Mouse (Mus musculus) heart, embryonic 14.5 days (tissue): ENCODE data around the gene Usp6nl. TPM values are rescaled to one million over a fixed set of nuclear protein-coding genes. Genes with fewer than 3 reads are reported as not detected.

ENCODE experiments used
- ATAC-seq: fragments of 200-750 bp; cut with Nextera tagmentation; 2 replicates; pipeline ENCODE4 v1.8.0; 2017; ENCODE audit warnings: low read depth, moderate TSS enrichment; ENCODE audit not compliant: insufficient number of reproducible peaks, insufficient read depth, low FRiP score
- H3K27ac ChIP-seq, 2 experiments: fragments of 200-500 bp in 1 of 2; fragments of 300-500 bp in 1 of 2; sonication (generic) in 1 of 2; replicated peaks in 1 of 2; 2 replicates each; pipeline ENCODE4 v1.5.1; 2012 to 2014; ENCODE audit warnings: low read depth in 2 of 2, low read length in 2 of 2, control low read depth in 1 of 2, mild to moderate bottlenecking in 1 of 2, mixed read lengths in 1 of 2; ENCODE audit not compliant: control insufficient read depth in 1 of 2, insufficient read depth in 1 of 2
- H3K27me3 ChIP-seq: fragments of 300-500 bp; sonication (generic); 2 replicates; pipeline ENCODE4 v1.6.1; 2014; ENCODE audit warnings: mild to moderate bottlenecking, low read length, control low read depth; ENCODE audit not compliant: control insufficient read depth, insufficient read depth
- H3K36me3 ChIP-seq: fragments of 300-500 bp; sonication (generic); 2 replicates; pipeline ENCODE4 v1.6.1; 2014; ENCODE audit warnings: mild to moderate bottlenecking, control low read depth, low read length, mixed read lengths; ENCODE audit not compliant: control insufficient read depth, insufficient read depth
- H3K4me1 ChIP-seq, 2 experiments: fragments of 200-500 bp in 1 of 2; fragments of 300-500 bp in 1 of 2; sonication (generic) in 1 of 2; 2 replicates each; pipeline ENCODE4 v1.6.1; 2012 to 2014; ENCODE audit warnings: low read length in 2 of 2, control low read depth in 1 of 2, mixed read lengths in 1 of 2; ENCODE audit not compliant: control insufficient read depth in 2 of 2, insufficient read depth in 2 of 2
- H3K4me2 ChIP-seq: fragments of 300-500 bp; sonication (generic); 2 replicates; pipeline ENCODE4 v1.6.1; 2014; ENCODE audit warnings: mild to moderate bottlenecking, low read length
- H3K4me3 ChIP-seq, 2 experiments: fragments of 200-500 bp in 1 of 2; fragments of 300-500 bp in 1 of 2; sonication (generic) in 1 of 2; 2 replicates each; pipeline ENCODE4 v1.5.1; 2012 to 2014; ENCODE audit warnings: low read length in 2 of 2, mild to moderate bottlenecking in 2 of 2, control low read depth in 1 of 2, low read depth in 1 of 2, moderate library complexity in 1 of 2; ENCODE audit not compliant: control insufficient read depth in 1 of 2, insufficient read depth in 1 of 2
- H3K9ac ChIP-seq: fragments of 300-500 bp; sonication (generic); 2 replicates; pipeline ENCODE4 v1.6.1; 2014; ENCODE audit warnings: mild to moderate bottlenecking, low read length
- H3K9me3 ChIP-seq: fragments of 300-500 bp; sonication (generic); 2 replicates; pipeline ENCODE4 v1.6.1; 2016; ENCODE audit warnings: low read length, control low read depth; ENCODE audit not compliant: control insufficient read depth
- WGBS: fragments of 180-500 bp; shearing (Covaris S2); extraction: QIAGEN DNeasy Blood & Tissue Kit; methylation state at CpG from one replicate; pipeline ENCODE4 v1.1.7; 2014; 5-methylcytosine and 5-hydroxymethylcytosine counted together
- polyA plus RNA-seq: library from polyadenylated mRNA; unstranded; fragments of >200 nt; fragmentation: Nextera tagmentation; extraction: Ambion mirVana; gene quantifications from 2 replicates; pipeline ENCODE4 v1.2.1, GENCODE M21; 2014

Usp6nl gene
- polyA plus RNA-seq, 1 experiment from 2014 or later, result 6.7 TPM

DNA sequence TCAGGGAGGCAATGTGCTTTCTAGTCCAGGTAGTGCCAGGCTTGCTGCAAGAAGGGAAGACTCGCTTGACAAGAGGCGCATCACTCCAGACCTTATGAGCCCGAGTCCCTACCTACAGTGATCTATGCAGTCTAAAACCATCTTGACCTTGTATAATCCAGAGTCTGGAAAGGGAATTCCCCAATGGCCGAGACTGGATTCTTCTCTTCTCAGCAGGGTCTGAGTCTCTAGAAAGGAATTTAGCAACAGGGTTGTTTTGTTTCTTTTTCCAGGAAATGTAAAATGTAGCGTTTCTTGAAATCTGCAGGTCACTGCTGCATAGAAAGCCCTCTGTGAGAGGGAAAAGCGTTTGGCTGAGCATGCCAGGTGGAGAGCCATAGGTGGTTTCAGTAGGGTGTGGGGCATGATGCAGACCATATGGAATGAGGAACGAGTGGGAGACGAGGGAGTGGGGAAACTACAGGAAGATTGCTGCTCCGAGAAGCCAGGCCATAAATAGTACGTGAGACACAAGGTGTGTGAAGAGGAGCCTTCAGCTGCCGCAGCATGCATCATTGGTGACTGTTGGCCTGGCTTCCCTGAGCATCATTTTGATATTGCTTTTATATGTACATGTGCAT, 28.5 kb upstream of the Usp6nl start:
- H3K4me1 ChIP-seq, result peaks cover 0 to 8% of the 10 kb centered on the region in 2 experiments; a peak in 2 of 4 replicates
- no peak overlapping the region for H3K9ac ChIP-seq
- H3K36me3 ChIP-seq, result no peaks in the 10 kb centered on the region
- no peaks in the 10 kb centered on the region for H3K9me3 ChIP-seq
- H3K4me3 ChIP-seq, result no peak overlapping the region
- whole genome bisulfite sequencing, result 58% methylated on average over 11 of the region's 11 CpGs
- H3K27ac ChIP-seq, result no peak overlapping the region
- H3K4me2 ChIP-seq, result no peak overlapping the region
- no peak for ATAC-seq
- H3K27me3 ChIP-seq, result no peaks in the 10 kb centered on the region

DNA sequence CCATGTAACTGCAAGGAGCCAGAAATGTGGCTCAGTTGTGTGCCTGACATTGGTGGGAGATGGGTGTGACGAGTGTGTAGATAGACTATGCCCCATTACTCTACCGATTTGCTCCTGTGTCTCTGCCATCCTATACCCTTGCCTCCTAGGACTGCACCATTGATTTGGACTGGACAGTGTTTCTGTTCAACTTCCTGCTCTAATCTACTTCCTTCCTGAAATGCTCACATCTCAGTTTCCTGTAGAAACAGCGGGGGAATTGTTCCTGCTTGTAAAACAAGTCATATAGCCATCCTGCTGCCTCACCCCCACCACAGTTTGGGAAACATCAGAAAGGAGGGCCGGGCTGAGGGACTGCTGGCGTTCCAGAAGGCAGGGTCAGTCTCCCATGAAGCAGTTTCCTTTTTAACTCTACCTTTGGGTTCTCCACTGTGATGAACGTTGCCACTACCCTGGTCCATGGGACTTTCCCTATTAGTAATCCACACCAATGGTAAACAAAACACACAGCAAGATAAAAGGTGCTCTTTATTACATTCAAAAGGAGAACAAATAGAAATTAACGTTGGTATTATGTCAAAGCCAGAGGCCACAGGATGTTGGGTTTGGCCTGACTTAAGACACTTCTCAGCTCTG, 27.4 kb upstream of the Usp6nl start:
- Histone ChIP-seq H3K4me1 (peaks cover 0 to 8% of the 10 kb centered on the region in 2 experiments; a peak in 2 of 4 replicates), H3K27me3 (no peaks in the 10 kb centered on the region), H3K4me2 (no peak overlapping the region), H3K36me3 (no peaks in the 10 kb centered on the region), H3K9ac (no peak overlapping the region), H3K4me3 (no peak overlapping the region), H3K9me3 (no peaks in the 10 kb centered on the region), H3K27ac (no peak overlapping the region)
- WGBS, result 57% methylated on average over 7 of the region's 7 CpGs
- no peak for ATAC-seq

DNA sequence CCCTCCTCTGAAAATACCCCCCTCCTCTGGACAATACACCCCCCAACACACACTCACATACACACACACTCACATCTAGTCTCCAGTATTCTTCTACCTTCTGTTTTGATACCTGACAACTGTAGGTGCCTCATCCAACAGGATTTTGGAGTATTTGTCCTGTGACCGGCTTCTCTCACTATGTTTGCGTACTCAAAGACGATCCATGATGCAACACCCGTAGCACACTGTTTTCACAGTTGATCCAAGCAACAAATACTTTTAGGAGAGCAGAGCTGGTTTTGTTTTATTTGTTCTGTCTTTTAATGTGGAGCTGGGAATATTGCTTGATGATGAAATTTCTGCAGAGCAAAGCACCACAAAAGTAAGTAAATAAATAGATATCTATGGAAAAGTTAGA, 17.7 kb upstream of the Usp6nl start:
- H3K9ac ChIP-seq, result no peak overlapping the region
- 89% methylated on average over 4 of the region's 4 CpGs for WGBS
- H3K4me1 ChIP-seq, result no peaks in the 10 kb centered on the region
- no peaks in the 10 kb centered on the region for H3K27me3 ChIP-seq
- no peaks in the 10 kb centered on the region for H3K36me3 ChIP-seq
- H3K4me2 ChIP-seq, result no peak overlapping the region
- H3K4me3 ChIP-seq, result no peak overlapping the region
- ATAC-seq, result no peak
- no peak overlapping the region for H3K27ac ChIP-seq
- no peaks in the 10 kb centered on the region for H3K9me3 ChIP-seq

GRCm38 (mm10) chr2:6306861-6307260, 15.6 kb upstream of the Usp6nl start:
- WGBS, result 51% methylated on average over 3 of the region's 3 CpGs
- Histone ChIP-seq H3K4me3 (no peak overlapping the region), H3K9ac (no peak overlapping the region), H3K4me2 (no peak overlapping the region), H3K4me1 (no peaks in the 10 kb centered on the region), H3K9me3 (no peaks in the 10 kb centered on the region), H3K36me3 (no peaks in the 10 kb centered on the region), H3K27ac (no peak overlapping the region), H3K27me3 (no peaks in the 10 kb centered on the region)
- no peak for ATAC-seq

- Histone ChIP-seq H3K4me2 (no peak overlapping the region), H3K4me3 (no peak overlapping the region), H3K36me3 (no peaks in the 10 kb centered on the region), H3K4me1 (no peaks in the 10 kb centered on the region), H3K27me3 (no peaks in the 10 kb centered on the region), H3K9me3 (no peaks in the 10 kb centered on the region), H3K9ac (no peak overlapping the region), H3K27ac (no peak overlapping the region)
- 75% methylated on average over 6 of the region's 6 CpGs for WGBS
- no peak for ATAC-seq
Observed at GRCm38 (mm10) chr2:6309373-6309821, 13.1 kb upstream of the Usp6nl start.

- H3K27ac ChIP-seq, result no peak overlapping the region
- ATAC-seq, result no peak
- no peaks in the 10 kb centered on the region for H3K4me1 ChIP-seq
- WGBS, result 90% methylated on average over 10 of the region's 10 CpGs
- H3K4me3 ChIP-seq, result no peak overlapping the region
- no peak overlapping the region for H3K4me2 ChIP-seq
- no peaks in the 10 kb centered on the region for H3K27me3 ChIP-seq
- no peak overlapping the region for H3K9ac ChIP-seq
- H3K9me3 ChIP-seq, result no peaks in the 10 kb centered on the region
- H3K36me3 ChIP-seq, result no peaks in the 10 kb centered on the region
Observed at GRCm38 (mm10) chr2:6312764-6313163, 9.7 kb upstream of the Usp6nl start.

DNA sequence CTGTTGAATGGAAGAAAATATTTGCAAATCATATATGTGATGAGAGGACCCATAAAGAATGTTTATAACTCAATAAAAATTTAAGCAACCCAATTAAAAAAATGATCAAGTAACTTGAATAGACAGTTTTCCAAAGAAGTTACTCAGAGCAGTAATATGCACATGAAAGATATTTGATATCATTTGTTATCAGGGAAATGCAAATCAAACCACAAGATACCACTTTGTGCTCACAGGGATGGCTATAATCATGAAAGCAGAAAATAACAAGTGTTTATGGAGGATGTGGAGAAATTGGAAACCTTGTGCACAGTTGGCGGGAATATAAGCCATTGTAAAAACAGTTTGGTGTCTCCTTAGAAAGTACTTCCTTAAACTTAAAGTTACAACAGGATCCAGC, 8.7 kb upstream of the Usp6nl start:
- Histone ChIP-seq H3K4me2 (no peak overlapping the region), H3K36me3 (no peaks in the 10 kb centered on the region), H3K4me3 (no peak overlapping the region), H3K9me3 (no peaks in the 10 kb centered on the region), H3K9ac (no peak overlapping the region), H3K27me3 (no peaks in the 10 kb centered on the region), H3K4me1 (no peaks in the 10 kb centered on the region), H3K27ac (no peak overlapping the region)
- WGBS, result 88% methylated on average over 1 of the region's 1 CpGs
- ATAC-seq, result no peak

DNA sequence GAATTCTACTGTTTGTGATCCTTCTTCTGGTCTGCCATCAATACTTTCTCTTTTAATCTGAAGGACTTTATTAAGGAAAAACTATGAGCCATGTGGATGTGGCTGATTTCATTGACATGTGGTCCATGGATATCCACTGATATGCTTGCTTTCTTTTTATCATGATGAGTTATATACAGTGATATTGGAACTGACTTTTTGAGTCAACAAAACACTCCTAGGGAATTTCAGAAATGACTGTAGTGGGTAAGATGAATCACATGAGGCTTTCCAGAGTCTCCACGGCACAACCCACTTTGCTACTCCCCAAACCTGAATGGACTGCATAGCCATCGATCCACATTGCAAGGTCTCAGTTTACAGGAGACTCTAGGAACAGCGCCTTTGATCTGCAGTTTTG, 2.3 kb upstream of the Usp6nl start:
- no peak overlapping the region for H3K27ac ChIP-seq
- H3K9ac ChIP-seq, result no peak overlapping the region
- no peak for ATAC-seq
- H3K4me2 ChIP-seq, result no peak overlapping the region
- H3K27me3 ChIP-seq, result no peaks in the 10 kb centered on the region
- H3K9me3 ChIP-seq, result no peaks in the 10 kb centered on the region
- WGBS, result 80% methylated on average over 3 of the region's 3 CpGs
- H3K4me1 ChIP-seq, result peaks cover 4 to 19% of the 10 kb centered on the region in 2 experiments; a peak in 3 of 4 replicates
- no peak overlapping the region for H3K4me3 ChIP-seq
- no peaks in the 10 kb centered on the region for H3K36me3 ChIP-seq
